Mouse (Mus musculus) bone marrow, adult 2 months (tissue): ENCODE results near the gene Tspan5.

Experiments
- CTCF ChIP-seq: fragments of 200-500 bp; IDR thresholded peaks from 2 replicates; pipeline ENCODE4 v1.5.1; 2011; ENCODE audit warnings: low read length, control low read depth; ENCODE audit not compliant: control insufficient read depth, insufficient read depth
- POLR2A ChIP-seq: fragments of 200-500 bp; IDR thresholded peaks from 2 replicates; pipeline ENCODE4 v1.6.1; 2011; ENCODE audit warnings: low read depth, mild to moderate bottlenecking, control low read depth, low read length, borderline replicate concordance; ENCODE audit not compliant: control insufficient read depth

- no peak for TF ChIP-seq CTCF
- no peak for TF ChIP-seq POLR2A
These were observed 4.6 kb downstream of the Tspan5 start for GRCm38 (mm10) chr3:138746556-138746955.
